ENCODE assay signal across 28 mouse cellular contexts in genomic region chr5:88574829-88575228, GRCm38 (mm10). TPM values are rescaled to one million over a fixed set of nuclear protein-coding genes. Genes with fewer than 3 reads are reported as not detected.
"Had no signal": no experiment of that assay in that cellular context is flagged by ENCODE, and none has a peak within 500 bp of the region (broad histone marks: within the 10 kb centered on the region; RNA-seq: fewer than 3 reads in every experiment).

No protein-coding gene starts in this region.

- H3K4me2 ChIP-seq: embryonic facial prominence, embryonic 12.5 days; embryonic facial prominence, embryonic 13.5 days; embryonic facial prominence, embryonic 15.5 days; forebrain, embryonic 12.5 days; forebrain, embryonic 13.5 days; forebrain, embryonic 15.5 days had no signal

- DNase-seq: cerebellum, adult 8-10 months; cerebellum, adult 9-10 months; cerebellum, adult 9-11 months; cerebellum, postnatal 10 days; cerebellum, postnatal 14 days; cerebellum, postnatal 25 days; cerebellum, postnatal 36 days; embryo, embryonic 11 days; forebrain, postnatal 0 days; gastrocnemius, adult 2 months; gastrocnemius, postnatal 10 days; gastrocnemius, postnatal 14 days; gastrocnemius, postnatal 25 days; gastrocnemius, postnatal 36 days; heart, adult 11 months; heart, adult 18-20 months; heart, adult 2 months had no signal

- H3K4me3 ChIP-seq: embryonic facial prominence, embryonic 10.5 days; embryonic facial prominence, embryonic 12.5 days; embryonic facial prominence, embryonic 13.5 days; embryonic facial prominence, embryonic 15.5 days; erythroblast, embryonic 14.5 days; forebrain, embryonic 10.5 days; forebrain, embryonic 12.5 days; forebrain, embryonic 13.5 days; forebrain, embryonic 15.5 days; gastrocnemius, adult 2 months; heart, adult 2 months; heart, embryonic 10.5 days had no signal

- H3K9ac ChIP-seq: embryonic facial prominence, embryonic 12.5 days; embryonic facial prominence, embryonic 15.5 days; forebrain, embryonic 12.5 days; forebrain, embryonic 13.5 days; forebrain, embryonic 15.5 days; forebrain, postnatal 0 days had no signal

- H3K36me3 ChIP-seq: forebrain, embryonic 15.5 days had no signal

- H3K27me3 ChIP-seq: embryonic facial prominence, embryonic 12.5 days; embryonic facial prominence, embryonic 13.5 days; embryonic facial prominence, embryonic 15.5 days; forebrain, embryonic 12.5 days; forebrain, embryonic 13.5 days; forebrain, embryonic 15.5 days had no signal

- H3K27ac ChIP-seq: embryonic facial prominence, embryonic 10.5 days; forebrain, embryonic 10.5 days; forebrain, embryonic 12.5 days; forebrain, embryonic 13.5 days; forebrain, embryonic 15.5 days; gastrocnemius, adult 2 months; heart, adult 2 months; heart, embryonic 10.5 days had no signal

- ATAC-seq: forebrain, embryonic 13.5 days; forebrain, embryonic 14.5 days; forebrain, embryonic 15.5 days had no signal

- H3K9me3 ChIP-seq: embryonic facial prominence, embryonic 10.5 days; embryonic facial prominence, embryonic 12.5 days; embryonic facial prominence, embryonic 13.5 days; embryonic facial prominence, embryonic 15.5 days; forebrain, embryonic 10.5 days; forebrain, embryonic 12.5 days; forebrain, embryonic 13.5 days; forebrain, embryonic 15.5 days; heart, embryonic 10.5 days had no signal

- H3K4me1 ChIP-seq: heart, embryonic 10.5 days had no signal

RNA-seq across cellular contexts. Expression of gene Jchain, which starts 47.1 kb away (rescaled TPM):
- polyA plus RNA-seq: embryonic facial prominence, embryonic 10.5 days; embryonic facial prominence, embryonic 13.5 days; erythroblast, embryonic 14.5 days; forebrain, embryonic 10.5 days; heart, embryonic 10.5 days had no signal
